Mouse (Mus musculus): Measurements from ENCODE around the gene Zfp740. TPM values are rescaled to one million over a fixed set of nuclear protein-coding genes. Genes with fewer than 3 reads are reported as not detected.
"Not testable (repeated sequence)": the region's sequence is repeated elsewhere in the genome, so short reads cannot be mapped to it uniquely, and the experiment has no call there.

The Zfp740 gene
- polyA plus RNA-seq, 1 experiment: 62.9 TPM

GRCm38 (mm10) chr15:102224992-102225617 is 22.1 kb downstream of the Zfp740 start:
- DNase-seq (ENCODE audit: low spot score): no peak

DNA sequence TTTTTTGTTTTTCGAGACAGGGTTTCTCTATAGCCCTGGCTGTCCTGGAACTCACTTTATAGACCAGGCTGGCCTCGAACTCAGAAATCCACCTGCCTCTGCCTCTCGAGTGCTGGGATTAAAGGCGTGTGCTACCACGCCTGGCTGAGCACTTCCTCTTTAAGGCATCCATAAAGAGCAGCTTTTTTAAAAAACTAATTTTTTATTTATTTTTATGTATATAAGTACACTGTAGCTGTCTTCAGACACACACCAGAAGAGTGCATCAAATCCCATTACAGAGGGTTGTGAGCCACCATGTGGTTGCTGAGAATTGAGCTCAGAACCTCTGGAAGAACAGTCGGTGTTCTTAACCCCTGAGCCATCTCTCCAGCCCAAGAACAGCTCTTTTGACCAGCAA is 22.6 kb downstream of the Zfp740 start:
- not testable (repeated sequence) for DNase-seq (ENCODE audit: low spot score)

DNA sequence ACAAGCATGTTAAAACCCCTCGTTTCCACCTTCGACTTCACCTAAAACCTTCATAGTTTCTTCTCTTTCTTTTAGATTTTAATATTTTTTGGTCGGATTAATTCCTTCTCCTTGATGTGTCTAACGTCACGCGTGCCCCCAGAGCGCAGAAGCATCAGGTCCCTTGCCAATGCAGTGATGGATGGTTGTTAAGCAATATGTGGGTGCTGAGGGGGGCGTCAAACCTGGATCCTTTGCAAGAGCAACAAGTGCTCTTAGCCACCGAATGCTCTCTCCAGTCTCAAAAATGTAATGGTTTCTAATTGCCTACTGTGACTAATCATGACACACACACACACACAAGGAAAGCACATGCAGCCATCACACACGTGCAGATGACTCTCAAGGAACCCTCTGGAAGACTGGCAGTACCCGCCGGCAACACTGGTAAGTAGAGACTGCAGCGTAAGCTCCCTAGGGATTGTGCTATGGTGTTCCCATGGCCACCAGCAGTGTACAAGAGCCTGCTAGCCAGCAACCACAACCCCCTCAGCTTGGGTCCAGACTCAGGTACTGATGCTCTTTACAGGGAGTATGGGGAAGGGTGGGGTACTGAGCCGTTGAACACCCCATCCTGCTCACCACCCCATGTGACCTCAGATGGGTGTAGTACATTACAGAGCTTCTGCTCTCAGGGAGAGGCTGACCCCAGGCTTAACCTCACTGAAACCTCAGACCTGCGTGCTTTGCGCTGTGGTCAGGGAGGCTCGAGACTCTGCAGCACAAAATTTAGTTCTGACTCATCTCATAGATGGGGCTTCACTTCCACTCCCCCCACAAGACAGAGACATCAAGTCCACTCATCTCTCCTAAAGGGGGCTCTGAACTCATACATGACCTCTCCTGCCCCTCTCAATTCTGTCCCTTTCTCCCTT is 27.6 kb downstream of the Zfp740 start:
- no peak for DNase-seq (ENCODE audit: low spot score)

GRCm38 (mm10) chr15:102231748-102232147 is 28.7 kb downstream of the Zfp740 start, which contains the start of gene Itgb7:
TSS of gene Itgb7 (minus strand) at chr15:102231944.
- DNase-seq (ENCODE audit: low spot score): no peak

DNA sequence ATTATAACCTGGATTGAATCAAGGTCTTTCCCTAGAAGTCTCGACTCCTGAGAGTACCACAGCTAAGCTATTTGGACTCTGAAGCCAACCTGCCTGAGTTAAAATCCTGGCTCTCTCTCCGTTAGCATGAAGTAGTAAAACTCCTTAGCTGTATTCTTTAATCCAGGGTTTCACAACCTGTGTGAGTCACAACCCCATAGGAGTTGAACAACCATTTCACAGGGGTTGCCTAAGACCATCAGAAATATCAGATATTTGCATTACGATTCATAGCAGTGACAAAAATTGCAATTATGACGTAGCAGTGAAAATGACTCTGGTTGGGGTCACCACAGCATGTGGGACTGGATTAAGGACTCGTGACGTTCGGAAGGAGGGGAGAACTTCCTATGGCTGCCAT is 29.7 kb downstream of the Zfp740 start:
- DNase-seq (ENCODE audit: low spot score): no peak

DNA sequence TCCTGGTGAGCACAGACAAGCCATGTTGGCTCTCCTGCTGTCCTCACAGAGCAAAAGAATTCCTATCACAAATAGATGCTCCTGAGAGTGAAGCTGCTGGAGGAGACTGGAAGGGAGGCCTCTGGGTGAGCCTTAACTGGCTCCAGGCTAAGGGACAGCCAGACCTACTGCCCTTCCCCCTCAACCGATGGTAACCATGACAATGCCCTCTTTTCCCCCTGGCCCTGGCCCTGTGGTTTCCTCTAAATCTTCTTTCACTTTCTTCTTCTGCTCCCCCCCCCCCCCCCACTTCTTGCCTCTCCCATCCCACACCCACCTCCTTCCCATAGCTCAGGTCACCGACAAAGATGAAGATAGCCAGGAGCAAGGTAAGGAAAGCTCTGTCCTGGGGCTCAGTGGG is 30.8 kb downstream of the Zfp740 start:
- no peak for DNase-seq (ENCODE audit: low spot score)

DNA sequence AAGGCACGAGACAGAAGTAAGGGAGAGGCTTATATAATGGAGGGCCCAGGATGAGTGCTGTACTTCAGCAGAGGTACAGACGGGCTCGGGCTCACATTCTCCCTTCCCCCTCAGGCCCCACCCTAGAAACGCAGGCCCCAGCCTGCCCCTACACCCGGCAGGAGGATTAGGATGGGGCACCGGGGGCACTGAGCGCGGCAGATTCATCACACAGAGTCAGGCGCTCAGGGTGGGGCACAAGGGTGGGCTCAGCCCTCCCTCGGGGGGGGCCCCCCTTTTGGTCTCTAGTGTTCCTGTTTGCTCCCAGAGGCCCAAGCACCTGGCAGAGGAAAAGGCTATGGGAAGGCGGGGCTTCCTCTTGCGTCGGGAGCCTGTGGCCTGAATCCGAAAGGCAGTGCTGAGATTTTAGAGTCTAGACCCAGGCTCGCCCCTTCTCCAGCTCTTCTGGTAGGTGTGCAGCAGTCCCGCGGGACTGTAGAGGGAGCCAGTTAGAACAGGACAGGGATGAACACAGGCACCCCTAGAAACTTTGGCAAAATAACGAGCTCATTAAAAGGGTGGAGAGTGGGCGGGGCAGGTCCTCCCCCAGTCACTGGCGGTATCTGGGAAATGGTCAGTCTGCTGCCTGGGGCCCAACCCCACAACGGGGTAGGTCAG is 32.5 kb downstream of the Zfp740 start:
- DNase-seq (ENCODE audit: low spot score): no peak

GRCm38 (mm10) chr15:102238543-102239259 is 35.7 kb downstream of the Zfp740 start:
- no peak for DNase-seq (ENCODE audit: low spot score)

GRCm38 (mm10) chr15:102239260-102239590 is 36.2 kb downstream of the Zfp740 start:
- no peak for DNase-seq (ENCODE audit: low spot score)

DNA sequence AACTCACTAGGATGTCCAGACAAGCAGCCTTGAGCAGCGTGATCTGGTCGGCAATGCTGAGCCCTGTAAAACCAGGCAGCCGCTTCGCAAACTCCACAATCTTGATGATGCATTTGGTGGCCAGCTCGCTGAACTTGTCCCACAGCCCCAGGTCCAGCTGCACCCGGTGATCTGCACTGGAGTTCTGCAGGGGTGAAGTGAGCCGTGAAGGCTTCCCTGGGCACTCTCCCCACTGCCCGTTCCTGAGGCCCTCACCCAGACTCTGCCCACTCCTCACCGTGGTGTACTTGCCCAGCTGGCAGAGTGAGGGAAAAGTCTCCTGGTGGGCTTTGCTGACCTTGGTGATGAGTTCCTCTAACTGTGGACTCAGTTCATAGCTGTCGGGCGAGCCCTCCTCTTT is 36.8 kb downstream of the Zfp740 start:
- DNase-seq (ENCODE audit: low spot score): no peak

DNA sequence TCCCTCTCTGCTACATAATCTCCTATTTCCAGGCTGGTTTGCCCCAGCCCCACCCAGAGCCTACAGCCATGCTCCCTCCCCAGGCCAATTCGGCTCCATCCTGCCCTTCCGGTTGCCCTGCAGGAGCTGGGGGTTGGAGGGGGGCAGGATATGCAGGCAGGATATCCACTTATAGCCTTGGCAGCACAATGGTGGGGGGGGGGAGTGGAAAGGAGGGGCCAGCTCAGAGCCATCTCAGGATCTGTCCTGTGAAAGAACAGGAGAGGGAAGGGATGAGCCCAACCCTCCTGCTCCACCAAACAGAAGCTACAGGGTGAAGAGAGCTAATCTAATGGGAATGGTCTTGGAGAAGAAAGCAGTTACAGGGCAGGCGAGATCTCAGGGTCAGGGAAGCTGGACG is 37.6 kb downstream of the Zfp740 start:
- no peak for DNase-seq (ENCODE audit: low spot score)

- DNase-seq (ENCODE audit: low spot score): no peak
Observed at GRCm38 (mm10) chr15:102242404-102243228, 39.6 kb downstream of the Zfp740 start.

- no peak for DNase-seq (ENCODE audit: low spot score)
Observed at GRCm38 (mm10) chr15:102243229-102244190, 40.5 kb downstream of the Zfp740 start.

DNA sequence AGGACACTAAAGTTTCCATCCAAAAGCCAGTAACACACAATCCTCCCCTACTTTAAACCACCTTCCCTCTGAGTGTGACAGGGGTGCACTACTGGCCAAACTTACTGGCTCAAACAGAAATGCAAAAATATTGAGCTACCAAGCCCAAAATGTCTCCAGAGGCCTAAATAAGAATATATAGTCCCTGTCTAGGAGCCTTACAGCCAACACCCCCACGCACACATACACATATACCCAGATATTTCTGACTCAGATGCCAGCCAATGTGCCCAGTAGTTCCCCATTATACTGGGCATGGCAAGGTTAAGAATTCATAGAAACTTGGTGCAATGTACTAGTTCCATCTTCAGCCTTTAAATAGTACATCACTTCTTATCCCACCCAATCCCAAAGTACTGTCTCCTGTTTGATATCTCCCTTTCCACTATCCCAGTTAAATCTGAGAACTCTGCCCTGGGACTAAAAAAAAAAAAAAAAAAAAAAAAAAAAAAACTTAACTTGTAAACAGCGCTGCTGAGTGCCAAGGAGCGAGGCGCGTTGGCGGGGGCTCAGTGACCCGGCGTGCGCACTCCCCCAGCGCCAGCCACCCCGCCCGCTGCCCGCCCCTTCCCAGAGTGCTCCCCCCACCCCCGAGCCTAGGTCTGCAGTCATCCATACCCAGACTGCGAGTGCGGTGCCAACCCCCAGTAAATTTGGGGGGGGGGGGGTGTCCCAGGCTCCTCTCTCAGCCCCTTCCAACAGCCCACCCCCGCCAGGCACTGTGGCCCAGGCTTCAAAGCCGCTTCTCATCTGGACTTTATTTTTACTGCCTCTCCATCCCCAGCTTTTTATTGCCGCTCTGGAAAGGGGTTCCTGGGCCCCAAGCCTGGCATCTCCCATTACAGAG is 41.5 kb downstream of the Zfp740 start:
- no peak for DNase-seq (ENCODE audit: low spot score)

GRCm38 (mm10) chr15:102245461-102245881 is 42.4 kb downstream of the Zfp740 start:
- DNase-seq (ENCODE audit: low spot score): no peak

DNA sequence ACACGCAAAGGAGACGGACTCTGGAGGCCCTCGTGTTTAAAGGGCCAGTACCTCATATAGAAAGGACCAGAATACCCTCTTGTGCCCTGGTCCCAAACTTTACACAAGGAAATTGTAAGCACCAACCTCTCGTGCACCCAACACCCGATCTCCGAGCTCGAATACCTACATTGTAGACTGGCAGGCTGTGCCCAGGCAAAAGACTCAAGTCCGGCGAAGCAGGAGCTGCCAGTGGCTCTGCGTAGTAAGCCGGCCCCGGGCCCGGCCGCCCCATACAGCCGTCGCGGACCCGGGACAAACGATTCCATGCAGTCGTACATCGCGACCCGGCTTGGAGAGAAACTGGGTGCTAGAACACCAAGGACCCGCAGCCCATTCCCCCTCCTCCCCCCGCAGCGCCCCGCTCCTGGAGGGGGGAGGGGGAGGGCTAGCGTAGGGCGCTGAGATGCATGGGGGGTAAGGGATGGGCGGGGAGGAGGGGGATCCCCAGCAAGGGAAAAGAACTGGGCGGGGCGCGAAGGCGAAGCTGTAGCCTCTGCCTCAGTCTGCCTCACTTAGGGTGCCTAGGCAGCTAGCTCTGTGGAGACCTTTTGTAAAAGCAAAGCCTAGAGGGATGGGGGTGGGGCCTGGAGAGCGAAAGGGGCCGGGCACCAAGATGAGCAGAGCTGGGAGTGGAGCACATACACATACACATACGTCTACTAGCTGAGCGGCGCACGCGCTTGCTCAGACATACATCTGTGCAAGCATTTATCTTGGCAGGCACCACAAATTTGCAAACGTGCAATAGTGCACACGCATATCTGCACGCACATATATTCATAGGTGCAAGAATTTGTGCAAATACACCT is 43.1 kb downstream of the Zfp740 start:
- no peak for DNase-seq (ENCODE audit: low spot score)

GRCm38 (mm10) chr15:102246866-102247251 is 43.8 kb downstream of the Zfp740 start:
- peak; percentile 93 for DNase-seq (ENCODE audit: low spot score)

All from urinary bladder, adult 2 months (tissue).